ENCODE assay signal across 22 mouse cellular contexts in the genomic region with DNA sequence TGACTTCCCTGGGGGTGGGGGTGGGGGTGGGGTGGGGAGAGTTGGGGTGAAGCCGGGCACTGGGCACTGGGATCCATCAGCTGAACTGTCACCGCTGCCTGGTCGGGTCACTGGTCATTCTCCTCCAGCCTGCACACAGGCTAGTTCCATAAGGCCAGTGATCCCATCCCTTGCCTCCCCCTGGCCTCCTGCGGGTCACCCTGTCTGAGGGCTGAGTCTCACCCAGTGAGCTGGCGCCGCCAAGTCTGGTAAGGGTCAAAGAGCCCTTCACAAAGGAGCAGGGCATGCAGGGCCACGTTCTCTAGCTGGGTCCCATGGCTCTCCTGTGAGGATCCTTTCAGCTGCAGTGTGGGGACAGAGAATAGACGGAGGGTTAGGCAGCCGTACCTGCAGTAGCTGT. TPM values are rescaled to one million over a fixed set of nuclear protein-coding genes. Genes with fewer than 3 reads are reported as not detected.
DNase-seq lines count a peak whose midpoint lies in the region; ATAC-seq and TF ChIP-seq lines count a peak whose summit lies in the region.
"Had no signal": no experiment of that assay in that cellular context is flagged by ENCODE, and none has a peak within 500 bp of the region (broad histone marks: within the 10 kb centered on the region; RNA-seq: fewer than 3 reads in every experiment).

No protein-coding gene starts in this region.

- TF ChIP-seq EP300 in liver, postnatal 0 days (IDR thresholded peaks at IDR 0.05; ENCODE audit: low read depth) = no peak

- no peaks in the 10 kb centered on the region for H3K27me3 ChIP-seq in liver, postnatal 0 days (ENCODE audit: insufficient read depth, low read length)
- no peaks in the 10 kb centered on the region for H3K27me3 ChIP-seq in liver, embryonic 12.5 days (replicated peaks)
- no peaks in the 10 kb centered on the region for H3K27me3 ChIP-seq in kidney, adult 2 months (replicated peaks; ENCODE audit: control insufficient read depth, insufficient read depth, low read length)
- H3K27me3 ChIP-seq in kidney, embryonic 16.5 days (ENCODE audit: insufficient read depth, low read length) = no peaks in the 10 kb centered on the region
- H3K27me3 ChIP-seq: CH12.LX; embryonic facial prominence, embryonic 15.5 days; forebrain, embryonic 15.5 days; heart, embryonic 12.5 days; hindbrain, embryonic 13.5 days; Patski had no signal

- H3K9ac ChIP-seq in liver, postnatal 0 days (replicated peaks) = no peak overlapping the region
- no peak overlapping the region for H3K9ac ChIP-seq in liver, embryonic 12.5 days
- H3K9ac ChIP-seq in kidney, embryonic 16.5 days (replicated peaks; ENCODE audit: low read length) = no peak overlapping the region
- H3K9ac ChIP-seq: embryonic facial prominence, embryonic 15.5 days; forebrain, embryonic 15.5 days; heart, embryonic 12.5 days; hindbrain, embryonic 13.5 days; lung, embryonic 14.5 days had no signal

- no peak for ATAC-seq in liver, postnatal 0 days
- no peak for ATAC-seq in liver, embryonic 12.5 days
- ATAC-seq in kidney, embryonic 16.5 days (ENCODE audit: low FRiP score, low TSS enrichment) = peak; percentile 81
- ATAC-seq: forebrain, embryonic 15.5 days; Patski had no signal

- peaks cover 11% of the 10 kb centered on the region; the same call in 1 of the 2 replicates for H3K4me1 ChIP-seq in liver, postnatal 0 days (ENCODE audit: insufficient read depth)
- H3K4me1 ChIP-seq in liver, embryonic 12.5 days = peaks cover 36% of the 10 kb centered on the region
- peaks cover 10% of the 10 kb centered on the region for H3K4me1 ChIP-seq in kidney, adult 2 months (ENCODE audit: control insufficient read depth, insufficient read depth, low read length)
- peaks cover 31% of the 10 kb centered on the region for H3K4me1 ChIP-seq in kidney, embryonic 16.5 days (ENCODE audit: insufficient read depth, low read length)
- H3K4me1 ChIP-seq: embryonic facial prominence, embryonic 15.5 days; forebrain, embryonic 15.5 days had no signal

- H3K4me3 ChIP-seq in liver, postnatal 0 days (ENCODE audit: low read depth, low read length) = no peak overlapping the region
- no peak overlapping the region for H3K4me3 ChIP-seq in liver, embryonic 12.5 days
- H3K4me3 ChIP-seq in kidney, adult 2 months (ENCODE audit: insufficient read depth, low read depth, low read length) = no peak overlapping the region
- H3K4me3 ChIP-seq in kidney, embryonic 16.5 days (ENCODE audit: low read length) = no peak overlapping the region
- H3K4me3 ChIP-seq: embryonic facial prominence, embryonic 15.5 days; forebrain, embryonic 15.5 days; heart, embryonic 12.5 days; hindbrain, embryonic 13.5 days had no signal

- 59% methylated on average over 9 of the region's 9 CpGs for WGBS in liver, postnatal 0 days (ENCODE audit: insufficient replicate concordance)
- 66% methylated on average over 9 of the region's 9 CpGs for WGBS in liver, embryonic 12.5 days (ENCODE audit: insufficient replicate concordance)
- 34% methylated on average over 9 of the region's 9 CpGs for WGBS in kidney, adult 2 months
- WGBS in kidney, embryonic 16.5 days = 39% methylated on average over 9 of the region's 9 CpGs

- TF ChIP-seq CTCF in liver, postnatal 0 days (IDR thresholded peaks at IDR 0.05; ENCODE audit: low read depth) = no peak
- TF ChIP-seq CTCF in kidney, adult 2 months (conservative IDR thresholded peaks at IDR 0.05; ENCODE audit: insufficient read depth, insufficient read length, low read depth, low read length) = no peak

- no peaks in the 10 kb centered on the region for H3K9me3 ChIP-seq in liver, postnatal 0 days (ENCODE audit: low read length)
- no peaks in the 10 kb centered on the region for H3K9me3 ChIP-seq in liver, embryonic 12.5 days (replicated peaks)
- no peaks in the 10 kb centered on the region for H3K9me3 ChIP-seq in kidney, embryonic 16.5 days (ENCODE audit: low read length)
- H3K9me3 ChIP-seq: embryonic facial prominence, embryonic 15.5 days; forebrain, embryonic 15.5 days; G1E; heart, embryonic 12.5 days; hindbrain, embryonic 13.5 days had no signal

- no peak overlapping the region for H3K27ac ChIP-seq in liver, postnatal 0 days (ENCODE audit: low read depth)
- H3K27ac ChIP-seq in liver, embryonic 12.5 days = no peak overlapping the region
- H3K27ac ChIP-seq in kidney, adult 2 months (ENCODE audit: insufficient read depth, low read depth, low read length) = no peak overlapping the region
- H3K27ac ChIP-seq in kidney, embryonic 16.5 days (ENCODE audit: low read length) = peak overlapping the region; percentile 57
- H3K27ac ChIP-seq: embryonic facial prominence, embryonic 15.5 days; forebrain, embryonic 15.5 days; hindbrain, embryonic 13.5 days had no signal

- H3K4me2 ChIP-seq in liver, postnatal 0 days (ENCODE audit: low read depth, low read length) = peak overlapping the region; percentile 56; the same call in 1 of the 2 replicates
- no peak overlapping the region for H3K4me2 ChIP-seq in liver, embryonic 12.5 days
- no peak overlapping the region for H3K4me2 ChIP-seq in kidney, embryonic 16.5 days (replicated peaks; ENCODE audit: low read depth, low read length)
- H3K4me2 ChIP-seq: embryonic facial prominence, embryonic 15.5 days; forebrain, embryonic 15.5 days; heart, embryonic 12.5 days; hindbrain, embryonic 13.5 days; lung, embryonic 14.5 days had no signal

- TF ChIP-seq POLR2A in kidney, adult 2 months (IDR thresholded peaks at IDR 0.05; ENCODE audit: low read depth, low read length) = no peak

- DNase-seq in liver, postnatal 0 days = no peak
- peak; percentile 73 for DNase-seq in kidney, adult 2 months
- DNase-seq in adrenal gland, postnatal 36 days = no peak
- DNase-seq in cerebellum, postnatal 4 days (ENCODE audit: low spot score in 2 of 2) = no peak
- no peak for DNase-seq in left cerebral cortex, adult 9 months (ENCODE audit: low spot score in 2 of 2)
- DNase-seq: adrenal gland, adult 8-10 months; B cell, adult 2 months; cerebellum, adult 8-10 months; cerebellum, postnatal 36 days; heart, postnatal 10 days; lung, embryonic 14.5 days; lung, postnatal 36 days; right cerebral cortex, postnatal 4 days had no signal

- H3K36me3 ChIP-seq in liver, postnatal 0 days (replicated peaks; ENCODE audit: insufficient read depth, low read length) = peaks cover 9% of the 10 kb centered on the region; the same call in 1 of the 2 replicates
- H3K36me3 ChIP-seq in liver, embryonic 12.5 days = peaks cover 27% of the 10 kb centered on the region
- no peaks in the 10 kb centered on the region; the same call in 1 of the 2 replicates for H3K36me3 ChIP-seq in kidney, adult 2 months (ENCODE audit: control insufficient read depth, insufficient read depth, low read length)
- peaks cover 4% of the 10 kb centered on the region; the same call in 1 of the 2 replicates for H3K36me3 ChIP-seq in kidney, embryonic 16.5 days (ENCODE audit: insufficient read depth, low read length)
- H3K36me3 ChIP-seq: embryonic facial prominence, embryonic 15.5 days; forebrain, embryonic 15.5 days; hindbrain, embryonic 13.5 days had no signal

RNA-seq across cellular contexts. Expression of a gene that starts 10.2 kb away (rescaled TPM):
- 1.5 and 2.0 TPM in 2 replicates for polyA plus RNA-seq in liver, postnatal 0 days (2015; fragmentation: Nextera tagmentation; extraction: Ambion mirVana)
- polyA plus RNA-seq in liver, embryonic 12.5 days (2016; fragmentation: Nextera tagmentation; extraction: Ambion mirVana) = 4.7 and 4.9 TPM in 2 replicates
- 41.6 and 49.2 TPM in 2 replicates for polyA plus RNA-seq in kidney, adult 2 months (2012; rRNA removed)
- 4.8 and 5.0 TPM in 2 replicates for polyA plus RNA-seq in kidney, embryonic 16.5 days (2015; fragmentation: Nextera tagmentation; extraction: Ambion mirVana)
- 1 to 10 TPM; 7.2 to 8.1 TPM for total RNA-seq in adrenal gland, postnatal 36 days (2021)

RNA-seq across cellular contexts. Expression of a gene that starts 12.5 kb away (rescaled TPM):
- 69.3 and 71.1 TPM in 2 replicates for polyA plus RNA-seq in liver, postnatal 0 days (2015; fragmentation: Nextera tagmentation; extraction: Ambion mirVana)
- 103 and 105 TPM in 2 replicates for polyA plus RNA-seq in liver, embryonic 12.5 days (2016; fragmentation: Nextera tagmentation; extraction: Ambion mirVana)
- polyA plus RNA-seq in kidney, adult 2 months (2012; rRNA removed) = 95.9 and 125 TPM in 2 replicates
- polyA plus RNA-seq in kidney, embryonic 16.5 days (2015; fragmentation: Nextera tagmentation; extraction: Ambion mirVana) = 154 and 155 TPM in 2 replicates
- total RNA-seq in adrenal gland, postnatal 36 days (2021) = 10 to 100 TPM; 61.3 to 64.7 TPM

RNA-seq across cellular contexts. Expression of a gene that starts 19.5 kb away (rescaled TPM):
- polyA plus RNA-seq in liver, postnatal 0 days (2015; fragmentation: Nextera tagmentation; extraction: Ambion mirVana) = 1.3 and 1.4 TPM in 2 replicates
- 5.3 and 6.7 TPM in 2 replicates for polyA plus RNA-seq in liver, embryonic 12.5 days (2016; fragmentation: Nextera tagmentation; extraction: Ambion mirVana)
- 4.3 and 6.2 TPM in 2 replicates for polyA plus RNA-seq in kidney, adult 2 months (2012; rRNA removed)
- 60.0 and 61.4 TPM in 2 replicates for polyA plus RNA-seq in kidney, embryonic 16.5 days (2015; fragmentation: Nextera tagmentation; extraction: Ambion mirVana)
- 10 to 100 TPM in 1 of 2 experiments, 1 to 10 TPM in 1; 9.0 to 15.4 TPM for total RNA-seq in adrenal gland, postnatal 36 days (2021)
